Mouse (Mus musculus) embryonic facial prominence, embryonic 11.5 days (tissue): ENCODE results near the gene Smco4. TPM values are rescaled to one million over a fixed set of nuclear protein-coding genes. Genes with fewer than 3 reads are reported as not detected.

Experiments used
- ATAC-seq: fragments of 200-750 bp; cut with Nextera tagmentation; replicated peaks from 2 replicates; pipeline ENCODE4 v1.8.0; 2017; ENCODE audit warnings: low read depth; ENCODE audit not compliant: insufficient number of reproducible peaks, low FRiP score, low TSS enrichment
- DNase-seq: peaks from one replicate; pipeline ENCODE4 v3.0.0-alpha.2; 2015; ENCODE audit warnings: low spot score
- H3K27ac ChIP-seq: fragments of 300-500 bp; sonication (generic); replicated peaks from 2 replicates; pipeline ENCODE4 v1.5.1; 2014; ENCODE audit warnings: mild to moderate bottlenecking, low read depth, low read length, control low read depth
- H3K27me3 ChIP-seq: fragments of 300-500 bp; sonication (generic); 2 replicates; pipeline ENCODE4 v1.6.1; 2014; ENCODE audit warnings: mild to moderate bottlenecking, low read length, moderate library complexity, mixed read lengths; ENCODE audit not compliant: control insufficient read depth, insufficient read depth
- H3K36me3 ChIP-seq: fragments of 300-500 bp; sonication (generic); replicated peaks from 2 replicates; pipeline ENCODE4 v1.6.1; 2014; ENCODE audit warnings: low read depth, mild to moderate bottlenecking, low read length, moderate library complexity, mixed read lengths; ENCODE audit not compliant: control insufficient read depth, insufficient read depth
- H3K4me1 ChIP-seq: fragments of 300-500 bp; sonication (generic); 2 replicates; pipeline ENCODE4 v1.6.1; 2014; ENCODE audit warnings: low read length, mixed read lengths; ENCODE audit not compliant: control insufficient read depth, insufficient read depth
- H3K4me2 ChIP-seq: fragments of 300-500 bp; sonication (generic); 2 replicates; pipeline ENCODE4 v1.6.1; 2014; ENCODE audit warnings: low read depth, mild to moderate bottlenecking, control low read depth, low read length, moderate library complexity
- H3K4me3 ChIP-seq: fragments of 300-500 bp; sonication (generic); 2 replicates; pipeline ENCODE4 v1.5.1; 2014; ENCODE audit warnings: low read depth, low read length, control low read depth
- H3K9ac ChIP-seq: fragments of 300-500 bp; sonication (generic); replicated peaks from 2 replicates; pipeline ENCODE4 v1.6.1; 2014; ENCODE audit warnings: mild to moderate bottlenecking, control low read depth, low read length
- H3K9me3 ChIP-seq: fragments of 300-500 bp; sonication (generic); replicated peaks from 2 replicates; pipeline ENCODE4 v1.6.1; 2016; ENCODE audit warnings: mild to moderate bottlenecking, low read length, inconsistent platforms, mixed read lengths; ENCODE audit not compliant: control insufficient read depth
- WGBS: fragments of 180-500 bp; shearing (Covaris S2); extraction: QIAGEN DNeasy Blood & Tissue Kit; methylation state at CpG from one replicate; pipeline ENCODE4 v1.1.7; 2014; 5-methylcytosine and 5-hydroxymethylcytosine counted together
- polyA plus RNA-seq: library from polyadenylated mRNA; unstranded; fragments of >200 nt; fragmentation: Nextera tagmentation; extraction: Ambion mirVana; gene quantifications from 2 replicates; pipeline ENCODE4 v1.2.1, GENCODE M21; 2014

Smco4 gene
- polyA plus RNA-seq: 3.5 and 4.8 TPM in 2 replicates

- ATAC-seq (peak; percentile 85), DNase-seq (peak; percentile 80)
- H3K27ac ChIP-seq: peak within 1 kb of the TSS; percentile 28; the same call in 1 of the 2 replicates
- peak within 1 kb of the TSS; percentile 77 for H3K4me3 ChIP-seq
- H3K9me3 ChIP-seq: no peaks in the 10 kb centered on the region
- H3K4me1 ChIP-seq: peaks cover 5% of the 10 kb centered on the region
- H3K9ac ChIP-seq: peak within 1 kb of the TSS; percentile 91
- H3K27me3 ChIP-seq: no peaks in the 10 kb centered on the region
- no peaks in the 10 kb centered on the region for H3K36me3 ChIP-seq
- H3K4me2 ChIP-seq: peak within 1 kb of the TSS; percentile 94
- whole genome bisulfite sequencing: under 1% methylated on average over 63 of the region's 101 CpGs
Observed at GRCm38 (mm10) chr9:15493235-15493924, at the start of gene Smco4. TSS of gene Smco4 (plus strand) at chr9:15493432.

GRCm38 (mm10) chr9:15447397-15447796 is 45.8 kb upstream of the Smco4 start:
- 80% methylated on average over 2 of the region's 2 CpGs for whole genome bisulfite sequencing
- Histone ChIP-seq H3K27ac (no peak overlapping the region), H3K4me1 (no peaks in the 10 kb centered on the region), H3K4me2 (no peak overlapping the region), H3K36me3 (no peaks in the 10 kb centered on the region), H3K9me3 (no peaks in the 10 kb centered on the region), H3K4me3 (no peak overlapping the region), H3K27me3 (no peaks in the 10 kb centered on the region), H3K9ac (no peak overlapping the region)
- DNase-seq (no peak), ATAC-seq (no peak)

- Histone ChIP-seq H3K9me3 (no peaks in the 10 kb centered on the region), H3K4me3 (no peak overlapping the region), H3K27ac (no peak overlapping the region), H3K27me3 (no peaks in the 10 kb centered on the region), H3K4me2 (no peak overlapping the region), H3K36me3 (no peaks in the 10 kb centered on the region), H3K4me1 (no peaks in the 10 kb centered on the region), H3K9ac (no peak overlapping the region)
- DNase-seq (no peak), ATAC-seq (no peak)
- 45% methylated on average over 5 of the region's 5 CpGs for WGBS
Observed at GRCm38 (mm10) chr9:15450921-15451320, 42.3 kb upstream of the Smco4 start.

- Histone ChIP-seq H3K27me3 (no peaks in the 10 kb centered on the region), H3K36me3 (no peaks in the 10 kb centered on the region), H3K4me2 (no peak overlapping the region), H3K9ac (no peak overlapping the region), H3K4me3 (no peak overlapping the region), H3K9me3 (no peaks in the 10 kb centered on the region), H3K4me1 (no peaks in the 10 kb centered on the region), H3K27ac (no peak overlapping the region)
- ATAC-seq (no peak), DNase-seq (no peak)
- WGBS: 68% methylated on average over 4 of the region's 4 CpGs
Observed at GRCm38 (mm10) chr9:15472256-15472655, 21.0 kb upstream of the Smco4 start.

GRCm38 (mm10) chr9:15473206-15473605 is 20.0 kb upstream of the Smco4 start:
- DNase-seq: no peak
- Histone ChIP-seq H3K4me3 (no peak overlapping the region), H3K4me1 (no peaks in the 10 kb centered on the region), H3K27ac (no peak overlapping the region), H3K27me3 (no peaks in the 10 kb centered on the region), H3K9me3 (no peaks in the 10 kb centered on the region), H3K9ac (no peak overlapping the region), H3K36me3 (no peaks in the 10 kb centered on the region), H3K4me2 (no peak overlapping the region)
- WGBS: 89% methylated on average over 1 of the region's 1 CpGs
- no peak for ATAC-seq

- DNase-seq (no peak), ATAC-seq (no peak)
- Histone ChIP-seq H3K36me3 (no peaks in the 10 kb centered on the region), H3K9me3 (no peaks in the 10 kb centered on the region), H3K4me1 (no peaks in the 10 kb centered on the region), H3K4me2 (no peak overlapping the region), H3K27ac (no peak overlapping the region), H3K4me3 (no peak overlapping the region), H3K27me3 (no peaks in the 10 kb centered on the region), H3K9ac (no peak overlapping the region)
- 89% methylated on average over 10 of the region's 10 CpGs for WGBS
Observed at GRCm38 (mm10) chr9:15477556-15477955, 15.7 kb upstream of the Smco4 start.

GRCm38 (mm10) chr9:15487682-15488424 is 5.4 kb upstream of the Smco4 start:
- Histone ChIP-seq H3K4me3 (no peak overlapping the region), H3K27ac (no peak overlapping the region), H3K4me1 (no peaks in the 10 kb centered on the region), H3K36me3 (no peaks in the 10 kb centered on the region), H3K27me3 (no peaks in the 10 kb centered on the region), H3K9ac (no peak overlapping the region), H3K4me2 (no peak overlapping the region), H3K9me3 (no peaks in the 10 kb centered on the region)
- WGBS: 53% methylated on average over 2 of the region's 2 CpGs
- ATAC-seq (no peak), DNase-seq (no peak)

- Histone ChIP-seq H3K27ac (no peak overlapping the region), H3K4me2 (no peak overlapping the region), H3K4me3 (no peak overlapping the region), H3K9me3 (no peaks in the 10 kb centered on the region), H3K27me3 (no peaks in the 10 kb centered on the region), H3K4me1 (peaks cover under 1% of the 10 kb centered on the region; the same call in 1 of the 2 replicates), H3K9ac (no peak overlapping the region), H3K36me3 (no peaks in the 10 kb centered on the region)
- ATAC-seq: no peak
- no peak for DNase-seq
Observed at GRCm38 (mm10) chr9:15489293-15489692, 3.9 kb upstream of the Smco4 start.
